Mouse (Mus musculus) lung, embryonic 14.5 days (tissue): Measurements from ENCODE around the gene Slc10a2. TPM values are rescaled to one million over a fixed set of nuclear protein-coding genes. Genes with fewer than 3 reads are reported as not detected.

ENCODE experiments used
- ATAC-seq: fragments of 200-750 bp; cut with Nextera tagmentation; 2 replicates; pipeline ENCODE4 v1.8.0; 2017; ENCODE audit warnings: mild to moderate bottlenecking, moderate TSS enrichment, moderate library complexity; ENCODE audit not compliant: insufficient read depth
- DNase-seq: peaks from one replicate; pipeline ENCODE4 v3.0.0-alpha.2; 2015
- H3K27ac ChIP-seq: fragments of 300-500 bp; sonication (generic); 2 replicates; pipeline ENCODE4 v1.5.1; 2014; ENCODE audit warnings: low read depth, mild to moderate bottlenecking, moderate library complexity
- H3K27me3 ChIP-seq: fragments of 300-500 bp; sonication (generic); 2 replicates; pipeline ENCODE4 v1.6.1; 2014; ENCODE audit warnings: low read length, control low read depth; ENCODE audit not compliant: insufficient read depth
- H3K36me3 ChIP-seq: fragments of 300-500 bp; sonication (generic); 2 replicates; pipeline ENCODE4 v1.6.1; 2014; ENCODE audit warnings: control low read depth; ENCODE audit not compliant: insufficient read depth
- H3K4me1 ChIP-seq: fragments of 300-500 bp; sonication (generic); 2 replicates; pipeline ENCODE4 v1.6.1; 2014; ENCODE audit warnings: antibody characterized with exemption, control low read depth; ENCODE audit not compliant: insufficient read depth
- H3K4me2 ChIP-seq: fragments of 300-500 bp; sonication (generic); 2 replicates; pipeline ENCODE4 v1.6.1; 2014; ENCODE audit warnings: mild to moderate bottlenecking
- H3K4me3 ChIP-seq: fragments of 300-500 bp; sonication (generic); 2 replicates; pipeline ENCODE4 v1.5.1; 2014; ENCODE audit warnings: low read depth, low read length
- H3K9ac ChIP-seq: fragments of 300-500 bp; sonication (generic); 2 replicates; pipeline ENCODE4 v1.6.1; 2014
- H3K9me3 ChIP-seq: fragments of 300-500 bp; sonication (generic); 2 replicates; pipeline ENCODE4 v1.6.1; 2016; ENCODE audit warnings: low read depth, low read length, control low read depth
- CTCF ChIP-seq: IDR thresholded peaks from 2 replicates; pipeline ENCODE4 v1.5.1; 2016; ENCODE audit warnings: antibody characterized with exemption, low read depth
- WGBS: fragments of 180-500 bp; shearing (Covaris S2); extraction: QIAGEN DNeasy Blood & Tissue Kit; methylation state at CpG from one replicate; pipeline ENCODE4 v1.1.7; 2014; 5-methylcytosine and 5-hydroxymethylcytosine counted together
- polyA plus RNA-seq: library from polyadenylated mRNA; unstranded; fragments of >200 nt; fragmentation: Nextera tagmentation; extraction: Ambion mirVana; gene quantifications from 2 replicates; pipeline ENCODE4 v1.2.1, GENCODE M21; 2014

The Slc10a2 gene
- polyA plus RNA-seq, 1 experiment from 2014 or later = not detected

- no peak for DNase-seq
- no peak overlapping the region for H3K27ac ChIP-seq
- 45% methylated on average over 4 of the region's 4 CpGs for WGBS
- H3K4me3 ChIP-seq = no peak overlapping the region
- TF ChIP-seq CTCF = no peak
- no peaks in the 10 kb centered on the region for H3K4me1 ChIP-seq
- H3K4me2 ChIP-seq = no peak overlapping the region
- H3K9me3 ChIP-seq = no peaks in the 10 kb centered on the region
- H3K36me3 ChIP-seq = no peaks in the 10 kb centered on the region
- no peaks in the 10 kb centered on the region for H3K27me3 ChIP-seq
- ATAC-seq = no peak
- no peak overlapping the region for H3K9ac ChIP-seq
Observed at GRCm38 (mm10) chr8:5038811-5039561, 66.2 kb downstream of the Slc10a2 start.
